12 mouse cellular contexts compared by ENCODE assay signal in genomic region chr2:180322674-180323355, GRCm38 (mm10). TPM values are rescaled to one million over a fixed set of nuclear protein-coding genes. Genes with fewer than 3 reads are reported as not detected.
DNase-seq lines count a peak whose midpoint lies in the region; ATAC-seq and TF ChIP-seq lines count a peak whose summit lies in the region.
"Had no signal": no experiment of that assay in that cellular context is flagged by ENCODE, and none has a peak within 500 bp of the region (broad histone marks: within the 10 kb centered on the region; RNA-seq: fewer than 3 reads in every experiment).

No protein-coding gene starts in this region.

- no peak overlapping the region for H3K4me2 ChIP-seq in hindbrain, embryonic 12.5 days (replicated peaks)
- peak overlapping the region; percentile 2; the same call in 1 of the 2 replicates for H3K4me2 ChIP-seq in midbrain, embryonic 11.5 days
- H3K4me2 ChIP-seq in midbrain, embryonic 15.5 days, result no peak overlapping the region
- peak overlapping the region; percentile 21; the same call in 1 of the 2 replicates for H3K4me2 ChIP-seq in limb, embryonic 13.5 days (replicated peaks)
- no peak overlapping the region for H3K4me2 ChIP-seq in stomach, postnatal 0 days (replicated peaks; ENCODE audit: low read depth)

- peaks cover 8% of the 10 kb centered on the region for H3K4me1 ChIP-seq in hindbrain, embryonic 12.5 days
- H3K4me1 ChIP-seq in hindbrain, embryonic 10.5 days (replicated peaks), result peaks cover 17% of the 10 kb centered on the region
- H3K4me1 ChIP-seq in midbrain, embryonic 11.5 days (ENCODE audit: control insufficient read depth, insufficient read depth, low read length), result peaks cover 5% of the 10 kb centered on the region; the same call in 1 of the 2 replicates
- H3K4me1 ChIP-seq in midbrain, embryonic 15.5 days, result peaks cover 4% of the 10 kb centered on the region; the same call in 1 of the 2 replicates
- peaks cover 17% of the 10 kb centered on the region for H3K4me1 ChIP-seq in limb, embryonic 13.5 days
- H3K4me1 ChIP-seq in stomach, postnatal 0 days (replicated peaks; ENCODE audit: control insufficient read depth, insufficient read depth), result no peaks in the 10 kb centered on the region

- WGBS in hindbrain, embryonic 12.5 days, result 27% methylated on average over 14 of the region's 14 CpGs
- 24% methylated on average over 14 of the region's 14 CpGs for WGBS in hindbrain, embryonic 10.5 days
- 20% methylated on average over 14 of the region's 14 CpGs for WGBS in midbrain, embryonic 11.5 days
- 13% methylated on average over 14 of the region's 14 CpGs for WGBS in midbrain, embryonic 15.5 days
- 14% methylated on average over 14 of the region's 14 CpGs for WGBS in limb, embryonic 13.5 days
- 11% methylated on average over 14 of the region's 14 CpGs for WGBS in stomach, postnatal 0 days

- intact Hi-C loops in left cerebral cortex, postnatal 10 days (cut with DNase I), result no loop called here

- H3K9ac ChIP-seq in hindbrain, embryonic 12.5 days, result 0 out of 2 replicates have a peak overlapping the region, but pooled peaks have one; percentile 8
- H3K9ac ChIP-seq in midbrain, embryonic 11.5 days (ENCODE audit: low read length), result no peak overlapping the region
- no peak overlapping the region for H3K9ac ChIP-seq in midbrain, embryonic 15.5 days
- H3K9ac ChIP-seq in limb, embryonic 13.5 days, result no peak overlapping the region
- no peak overlapping the region for H3K9ac ChIP-seq in stomach, postnatal 0 days (ENCODE audit: low read length)

- TF ChIP-seq CTCF in stomach, postnatal 0 days (IDR thresholded peaks at IDR 0.05; ENCODE audit: low read depth), result no peak

- no peaks in the 10 kb centered on the region for H3K36me3 ChIP-seq in hindbrain, embryonic 12.5 days
- H3K36me3 ChIP-seq in hindbrain, embryonic 10.5 days, result no peaks in the 10 kb centered on the region
- H3K36me3 ChIP-seq in midbrain, embryonic 11.5 days (ENCODE audit: control insufficient read depth, insufficient read depth, low read length), result no peaks in the 10 kb centered on the region
- H3K36me3 ChIP-seq in midbrain, embryonic 15.5 days (replicated peaks), result no peaks in the 10 kb centered on the region
- no peaks in the 10 kb centered on the region for H3K36me3 ChIP-seq in limb, embryonic 13.5 days
- no peaks in the 10 kb centered on the region for H3K36me3 ChIP-seq in stomach, postnatal 0 days (ENCODE audit: control insufficient read depth, insufficient read depth, low read length)

- no peak overlapping the region for H3K4me3 ChIP-seq in hindbrain, embryonic 12.5 days
- H3K4me3 ChIP-seq in hindbrain, embryonic 10.5 days, result no peak overlapping the region
- H3K4me3 ChIP-seq in midbrain, embryonic 11.5 days (ENCODE audit: low read depth, low read length), result no peak overlapping the region
- H3K4me3 ChIP-seq in midbrain, embryonic 15.5 days, result no peak overlapping the region
- no peak overlapping the region for H3K4me3 ChIP-seq in limb, embryonic 13.5 days
- no peak overlapping the region for H3K4me3 ChIP-seq in stomach, postnatal 0 days (ENCODE audit: low read depth, low read length)

- ATAC-seq in hindbrain, embryonic 12.5 days (ENCODE audit: low FRiP score), result no peak
- peak; percentile 52; the same call in 1 of the 2 replicates for ATAC-seq in midbrain, embryonic 11.5 days (ENCODE audit: low FRiP score)
- ATAC-seq in midbrain, embryonic 15.5 days (replicated peaks), result no peak
- no peak for ATAC-seq in limb, embryonic 13.5 days (ENCODE audit: low FRiP score, low read depth)
- peak; percentile 75 for ATAC-seq in stomach, postnatal 0 days (ENCODE audit: low FRiP score, low TSS enrichment)

- H3K27ac ChIP-seq in hindbrain, embryonic 12.5 days, result no peak overlapping the region
- no peak overlapping the region for H3K27ac ChIP-seq in hindbrain, embryonic 10.5 days
- H3K27ac ChIP-seq in midbrain, embryonic 11.5 days (ENCODE audit: low read depth, low read length), result no peak overlapping the region
- no peak overlapping the region for H3K27ac ChIP-seq in midbrain, embryonic 15.5 days
- H3K27ac ChIP-seq in limb, embryonic 13.5 days, result no peak overlapping the region
- peak overlapping the region; percentile 35; the same call in 1 of the 2 replicates for H3K27ac ChIP-seq in stomach, postnatal 0 days (replicated peaks)

- H3K9me3 ChIP-seq in hindbrain, embryonic 12.5 days (replicated peaks), result no peaks in the 10 kb centered on the region
- no peaks in the 10 kb centered on the region for H3K9me3 ChIP-seq in hindbrain, embryonic 10.5 days
- H3K9me3 ChIP-seq in midbrain, embryonic 11.5 days (ENCODE audit: control insufficient read depth, low read length), result no peaks in the 10 kb centered on the region
- H3K9me3 ChIP-seq in midbrain, embryonic 15.5 days, result no peaks in the 10 kb centered on the region
- H3K9me3 ChIP-seq in limb, embryonic 13.5 days, result no peaks in the 10 kb centered on the region
- no peaks in the 10 kb centered on the region for H3K9me3 ChIP-seq in stomach, postnatal 0 days (ENCODE audit: control insufficient read depth, low read length)

- 0 out of 2 replicates have a peak, but pooled peaks cover under 1% of the 10 kb centered on the region for H3K27me3 ChIP-seq in hindbrain, embryonic 12.5 days
- H3K27me3 ChIP-seq in hindbrain, embryonic 10.5 days (ENCODE audit: insufficient read depth, poor library complexity, severe bottlenecking), result peaks cover 10% of the 10 kb centered on the region; the same call in 1 of the 2 replicates
- H3K27me3 ChIP-seq in midbrain, embryonic 11.5 days (ENCODE audit: control insufficient read depth, insufficient read depth, low read length), result no peaks in the 10 kb centered on the region
- H3K27me3 ChIP-seq in midbrain, embryonic 15.5 days (replicated peaks), result no peaks in the 10 kb centered on the region
- no peaks in the 10 kb centered on the region for H3K27me3 ChIP-seq in limb, embryonic 13.5 days
- H3K27me3 ChIP-seq in stomach, postnatal 0 days (ENCODE audit: control insufficient read depth, insufficient read depth, low read length), result no peaks in the 10 kb centered on the region

- no peak for DNase-seq in hindbrain, embryonic 10.5 days (ENCODE audit: low spot score)
- DNase-seq in midbrain, embryonic 11.5 days (ENCODE audit: low spot score, missing footprints), result peak; percentile 86
- peak; percentile 63 for DNase-seq in stomach, postnatal 0 days (ENCODE audit: low spot score)
- no peak for DNase-seq in gastrocnemius, postnatal 4 days (ENCODE audit: low spot score in 2 of 2)
- no peak for DNase-seq in left cerebral cortex, postnatal 10 days (ENCODE audit: extremely low spot score in 1 of 2, low spot score in 2 of 2)
- DNase-seq: cerebellum, adult 9-10 months; gastrocnemius, postnatal 10 days had no signal

- TF ChIP-seq EP300 in stomach, postnatal 0 days (optimal IDR thresholded peaks at IDR 0.05), result no peak

RNA-seq across cellular contexts. Expression of gene Gata5, which starts 11.7 kb away (rescaled TPM):
- polyA plus RNA-seq in hindbrain, embryonic 12.5 days (2016; fragmentation: Nextera tagmentation; extraction: Ambion mirVana), result 0.08 TPM in 1 of 2 replicates, not detected in the other
- polyA plus RNA-seq in hindbrain, embryonic 10.5 days (2016; fragmentation: Nextera tagmentation; extraction: Ambion mirVana), result 0.25 TPM in 1 of 2 replicates, not detected in the other
- polyA plus RNA-seq in midbrain, embryonic 11.5 days (2014; fragmentation: Nextera tagmentation; extraction: Ambion mirVana), result not detected in 2 replicates
- polyA plus RNA-seq in midbrain, embryonic 15.5 days (2015; fragmentation: Nextera tagmentation; extraction: Ambion mirVana), result not detected in 2 replicates
- 0.06 TPM in 1 of 2 replicates, not detected in the other for polyA plus RNA-seq in limb, embryonic 13.5 days (2015; fragmentation: Nextera tagmentation; extraction: Ambion mirVana)
- 5.9 and 6.6 TPM in 2 replicates for polyA plus RNA-seq in stomach, postnatal 0 days (2015; fragmentation: Nextera tagmentation; extraction: Ambion mirVana)
- total RNA-seq in gastrocnemius, postnatal 4 days (2021), result under 1 TPM in 1 of 2 experiments, not detected in 1; 0.08 TPM
- total RNA-seq in left cerebral cortex, postnatal 10 days (2021), result not detected
- total RNA-seq: gastrocnemius, postnatal 10 days; left cerebral cortex, postnatal 36 days had no signal

RNA-seq across cellular contexts. Expression of gene Rbbp8nl, which starts 33.1 kb away (rescaled TPM):
- 0.20 and 0.35 TPM in 2 replicates for polyA plus RNA-seq in hindbrain, embryonic 12.5 days (2016; fragmentation: Nextera tagmentation; extraction: Ambion mirVana)
- 0.18 and 0.55 TPM in 2 replicates for polyA plus RNA-seq in hindbrain, embryonic 10.5 days (2016; fragmentation: Nextera tagmentation; extraction: Ambion mirVana)
- not detected in 2 replicates for polyA plus RNA-seq in midbrain, embryonic 11.5 days (2014; fragmentation: Nextera tagmentation; extraction: Ambion mirVana)
- not detected in 2 replicates for polyA plus RNA-seq in midbrain, embryonic 15.5 days (2015; fragmentation: Nextera tagmentation; extraction: Ambion mirVana)
- polyA plus RNA-seq in limb, embryonic 13.5 days (2015; fragmentation: Nextera tagmentation; extraction: Ambion mirVana), result 1.00 and 1.2 TPM in 2 replicates
- polyA plus RNA-seq in stomach, postnatal 0 days (2015; fragmentation: Nextera tagmentation; extraction: Ambion mirVana), result 1.2 and 1.8 TPM in 2 replicates
- not detected for total RNA-seq in gastrocnemius, postnatal 4 days (2021)
- total RNA-seq in left cerebral cortex, postnatal 10 days (2021), result not detected
- total RNA-seq: gastrocnemius, postnatal 10 days; left cerebral cortex, postnatal 36 days had no signal
- polyA plus RNA-seq: testis, adult 2 months had no signal

RNA-seq across cellular contexts. Expression of gene Cables2, which starts 49.5 kb away (rescaled TPM):
- 29.4 and 29.5 TPM in 2 replicates for polyA plus RNA-seq in hindbrain, embryonic 12.5 days (2016; fragmentation: Nextera tagmentation; extraction: Ambion mirVana)
- 12.6 and 16.0 TPM in 2 replicates for polyA plus RNA-seq in hindbrain, embryonic 10.5 days (2016; fragmentation: Nextera tagmentation; extraction: Ambion mirVana)
- 13.3 and 14.4 TPM in 2 replicates for polyA plus RNA-seq in midbrain, embryonic 11.5 days (2014; fragmentation: Nextera tagmentation; extraction: Ambion mirVana)
- 31.3 and 32.0 TPM in 2 replicates for polyA plus RNA-seq in midbrain, embryonic 15.5 days (2015; fragmentation: Nextera tagmentation; extraction: Ambion mirVana)
- 14.7 and 16.6 TPM in 2 replicates for polyA plus RNA-seq in limb, embryonic 13.5 days (2015; fragmentation: Nextera tagmentation; extraction: Ambion mirVana)
- polyA plus RNA-seq in stomach, postnatal 0 days (2015; fragmentation: Nextera tagmentation; extraction: Ambion mirVana), result 7.5 and 8.5 TPM in 2 replicates
- 10 to 100 TPM; 13.4 to 14.6 TPM for total RNA-seq in gastrocnemius, postnatal 4 days (2021)
- total RNA-seq in left cerebral cortex, postnatal 10 days (2021), result 10 to 100 TPM; 37.6 TPM

Comparison
In these comparisons a context has a peak if more than half of its experiments do, and no peak if none do; other contexts are left out.
1. ATAC-seq: peak in midbrain, embryonic 11.5 days (single experiment) and stomach, postnatal 0 days (single experiment); none in hindbrain, embryonic 12.5 days (single experiment), midbrain, embryonic 15.5 days (single experiment) and limb, embryonic 13.5 days (single experiment).
2. H3K4me2 ChIP-seq: peak in midbrain, embryonic 11.5 days (single experiment) and limb, embryonic 13.5 days (single experiment); none in hindbrain, embryonic 12.5 days (single experiment), midbrain, embryonic 15.5 days (single experiment) and stomach, postnatal 0 days (single experiment).
3. DNase-seq: peak in midbrain, embryonic 11.5 days (single experiment) and stomach, postnatal 0 days (single experiment); none in hindbrain, embryonic 10.5 days (single experiment), gastrocnemius, postnatal 4 days (0 of 2) and left cerebral cortex, postnatal 10 days (0 of 2).